Mouse (Mus musculus): ENCODE measurements around the gene Trpm3. TPM values are rescaled to one million over a fixed set of nuclear protein-coding genes. Genes with fewer than 3 reads are reported as not detected.

Trpm3 gene
- polyA plus RNA-seq, 2 experiments from 2014 or later = 0.24 TPM; not detected in 1

GRCm38 (mm10) chr19:22642124-22642523, 503.3 kb downstream of the Trpm3 start:
- ATAC-seq = no peak

DNA sequence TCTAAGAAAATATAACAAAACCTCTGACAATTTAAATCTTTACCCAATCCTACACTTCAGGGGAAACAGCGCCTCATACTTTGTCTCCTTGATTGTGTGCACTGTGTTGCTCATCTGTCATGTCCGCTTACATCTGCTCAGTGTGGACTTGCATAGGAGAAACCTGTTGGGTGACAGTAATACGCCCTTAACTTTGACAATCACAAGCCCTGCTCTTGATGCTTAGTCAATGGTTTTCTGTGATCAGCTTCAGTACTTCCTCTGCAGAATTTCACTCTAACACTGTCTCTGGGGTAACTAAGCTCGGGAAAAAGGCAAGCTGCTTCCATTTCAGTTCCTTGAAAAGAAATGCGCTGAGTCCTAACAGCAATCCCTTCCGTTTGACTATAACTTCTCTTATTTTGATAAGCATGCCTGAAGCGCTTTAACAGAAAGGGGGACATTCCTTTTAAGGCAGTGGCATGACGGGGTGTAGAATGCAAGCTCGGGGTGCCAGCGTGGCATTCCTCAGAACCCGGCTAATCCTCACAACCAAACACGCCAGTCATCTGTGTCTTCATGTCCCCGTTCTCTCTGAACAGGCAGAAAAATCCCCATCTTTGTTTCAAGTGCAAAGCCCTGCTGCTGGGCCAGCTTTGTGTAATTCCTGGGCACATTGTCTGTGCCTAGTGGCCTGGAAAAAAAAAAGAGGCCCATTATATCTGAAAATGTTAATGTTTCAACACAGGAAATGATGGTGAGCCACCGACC, 517.8 kb downstream of the Trpm3 start:
- ATAC-seq = no peak

- no peak for ATAC-seq
Measured at GRCm38 (mm10) chr19:22657251-22657650, 518.4 kb downstream of the Trpm3 start.

- no peak for ATAC-seq
Measured at GRCm38 (mm10) chr19:22665401-22665800, 526.6 kb downstream of the Trpm3 start.

DNA sequence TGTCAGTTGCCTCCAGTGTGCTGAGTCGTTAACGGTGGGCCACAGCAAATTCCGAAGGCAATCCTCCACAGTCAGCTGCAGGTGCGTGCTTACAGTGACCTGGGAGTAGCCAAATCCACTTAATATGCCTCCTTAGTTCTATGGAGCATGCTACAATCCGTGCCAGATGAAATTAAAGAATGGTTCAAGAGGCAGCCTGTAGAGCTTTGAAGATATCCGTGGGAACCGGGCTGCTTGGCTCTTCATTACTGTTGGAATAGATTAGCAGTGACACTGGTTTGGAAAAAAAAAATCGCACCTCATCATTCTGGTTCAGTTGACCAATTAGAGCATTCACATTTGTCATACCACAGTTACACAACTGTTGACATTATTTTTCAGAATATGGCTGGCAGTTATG, 531.4 kb downstream of the Trpm3 start:
- no peak for ATAC-seq

GRCm38 (mm10) chr19:22672892-22673291, 534.0 kb downstream of the Trpm3 start:
- ATAC-seq = no peak

GRCm38 (mm10) chr19:22676206-22676605, 537.4 kb downstream of the Trpm3 start:
- no peak for ATAC-seq

DNA sequence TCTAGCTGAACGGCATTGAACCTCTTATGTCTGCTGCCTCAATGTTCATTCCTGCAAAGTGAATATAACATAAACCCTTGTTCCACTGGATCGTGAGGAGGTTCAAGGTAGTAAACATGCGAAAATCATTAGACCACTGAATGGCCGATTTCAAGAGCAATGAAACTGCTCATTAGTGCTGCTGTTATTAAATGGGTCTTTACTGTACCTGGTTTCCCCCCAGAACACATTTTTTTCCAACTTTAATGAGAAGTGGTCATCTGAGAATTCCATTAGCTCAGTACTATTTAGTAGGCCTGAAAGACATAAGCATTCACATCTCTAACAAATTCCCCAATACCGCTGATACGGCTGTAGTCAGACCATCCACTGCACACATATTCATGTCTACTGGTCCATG, 543.4 kb downstream of the Trpm3 start:
- ATAC-seq = no peak

- ATAC-seq = no peak
Measured at GRCm38 (mm10) chr19:22691995-22692394, 553.1 kb downstream of the Trpm3 start.

GRCm38 (mm10) chr19:22692553-22692952, 553.7 kb downstream of the Trpm3 start:
- ATAC-seq = no peak

GRCm38 (mm10) chr19:22692956-22693355, 554.1 kb downstream of the Trpm3 start:
- no peak for ATAC-seq

DNA sequence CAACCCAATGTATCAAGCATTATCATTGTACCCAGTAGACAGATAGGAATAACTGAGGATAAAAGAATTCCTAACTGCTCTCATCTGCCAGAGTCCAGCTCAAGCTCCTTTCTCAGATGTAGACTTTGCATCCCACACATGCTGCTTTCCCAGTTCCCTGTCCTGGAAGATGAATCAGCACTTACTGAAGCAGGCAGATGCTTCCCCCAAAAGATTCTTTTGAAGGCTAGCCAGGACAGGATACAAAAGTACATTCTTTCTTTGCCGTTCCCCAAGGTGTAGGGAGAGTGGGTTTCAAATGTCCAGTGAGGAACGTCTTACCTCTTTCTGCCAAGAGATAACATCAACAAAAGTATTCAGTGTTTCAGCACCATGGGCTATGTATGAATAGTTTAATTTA, 556.6 kb downstream of the Trpm3 start:
- no peak for ATAC-seq

GRCm38 (mm10) chr19:22698737-22699136, 559.9 kb downstream of the Trpm3 start:
- no peak for ATAC-seq

DNA sequence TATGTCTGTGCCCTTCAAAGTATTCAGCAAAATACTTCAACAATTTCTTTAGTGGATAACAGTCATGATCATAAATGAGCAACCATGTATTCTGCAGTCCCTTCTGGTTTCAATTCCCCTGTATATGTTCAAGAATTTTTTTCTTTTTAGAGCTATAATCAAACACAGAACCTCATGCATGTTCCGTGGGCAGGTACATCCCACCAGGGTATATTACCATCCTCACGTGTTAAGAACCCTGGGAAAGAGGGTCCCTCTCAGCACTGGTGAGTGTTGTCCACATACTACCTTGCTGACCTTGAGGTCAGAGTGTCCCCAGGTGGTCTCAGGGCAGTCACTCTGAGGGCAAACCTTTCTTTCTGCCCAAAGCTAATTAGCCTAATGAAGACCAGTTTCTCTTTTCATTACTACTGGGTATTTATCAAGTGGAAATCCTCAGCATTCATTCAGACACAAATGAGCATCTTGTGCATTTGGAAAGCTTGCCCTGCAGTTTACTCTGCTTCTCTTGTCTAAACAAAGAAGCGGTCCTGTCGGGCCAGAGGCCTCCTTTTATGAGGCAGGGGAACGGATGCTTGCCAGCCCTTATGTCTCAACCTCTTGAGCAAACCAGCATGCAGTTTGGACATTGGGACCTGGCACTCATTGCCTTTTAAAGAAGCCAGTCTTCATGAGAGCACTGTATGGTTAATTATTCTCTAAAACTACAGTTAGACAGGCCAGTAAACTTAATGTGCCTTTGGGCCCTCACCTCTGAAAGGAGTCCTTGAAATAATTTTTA, 562.2 kb downstream of the Trpm3 start:
- ATAC-seq = no peak

GRCm38 (mm10) chr19:22703876-22704275, 565.0 kb downstream of the Trpm3 start:
- no peak for ATAC-seq

- ATAC-seq = no peak
Measured at GRCm38 (mm10) chr19:22705414-22705813, 566.6 kb downstream of the Trpm3 start.

GRCm38 (mm10) chr19:22719027-22719426, 580.2 kb downstream of the Trpm3 start:
- no peak for ATAC-seq

DNA sequence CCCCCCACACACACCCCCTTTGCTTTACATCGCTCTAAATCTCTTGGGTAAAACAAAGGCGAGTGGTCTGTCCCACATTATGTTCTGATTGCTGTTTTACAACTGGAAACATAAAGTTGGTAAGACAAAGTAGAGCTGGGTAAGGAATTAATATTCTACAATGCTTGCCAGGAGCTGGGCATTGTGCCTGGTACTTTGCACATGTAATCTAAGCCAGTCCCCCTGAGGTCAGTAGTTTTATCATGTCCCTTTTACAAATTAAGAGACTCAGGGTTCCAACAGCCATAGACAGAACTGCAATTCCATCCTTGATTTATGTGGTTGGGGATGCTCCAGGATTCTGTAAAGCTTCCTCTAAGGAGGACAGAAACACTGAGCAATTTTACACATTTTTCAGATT, 591.0 kb downstream of the Trpm3 start:
- no peak for ATAC-seq

DNA sequence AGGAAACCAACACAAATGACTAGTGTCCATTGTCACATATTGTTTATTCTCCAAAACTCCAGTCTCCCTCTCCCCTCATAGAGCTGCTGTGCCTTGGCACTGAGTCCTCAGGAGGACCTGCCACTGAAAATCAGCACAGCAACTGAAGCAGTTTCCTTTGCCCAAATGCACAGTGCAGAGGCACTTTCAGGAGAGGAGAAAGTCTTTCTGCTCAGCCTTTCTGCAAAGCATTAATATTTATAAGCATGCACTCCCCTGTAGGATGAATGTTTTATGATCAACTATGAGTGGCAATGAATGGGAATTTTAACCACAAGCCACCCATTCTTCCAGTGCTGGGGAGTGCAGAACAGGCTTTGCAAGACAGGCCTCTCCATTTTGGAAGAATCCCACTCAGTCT, 592.1 kb downstream of the Trpm3 start:
- ATAC-seq = no peak

DNA sequence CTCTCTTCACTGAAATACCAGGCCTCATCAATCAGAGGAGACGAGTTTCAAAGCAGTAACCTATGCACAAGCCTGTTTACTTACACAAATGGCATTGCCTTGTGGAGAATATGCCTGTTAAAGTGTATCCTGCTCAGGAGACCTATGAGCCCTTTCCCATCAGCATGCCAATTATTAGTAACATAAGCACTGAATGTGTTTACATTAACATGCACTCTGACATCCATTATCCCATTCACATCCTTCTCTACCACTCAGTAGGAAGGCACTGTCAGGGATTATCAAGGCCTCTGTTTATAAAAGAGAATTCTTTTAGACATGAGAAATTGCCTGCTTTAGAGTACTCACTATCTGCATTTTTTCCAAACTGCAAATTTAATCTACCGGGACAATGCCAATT, 598.0 kb downstream of the Trpm3 start:
- ATAC-seq = no peak

GRCm38 (mm10) chr19:22739240-22739639, 600.4 kb downstream of the Trpm3 start:
- ATAC-seq = no peak

DNA sequence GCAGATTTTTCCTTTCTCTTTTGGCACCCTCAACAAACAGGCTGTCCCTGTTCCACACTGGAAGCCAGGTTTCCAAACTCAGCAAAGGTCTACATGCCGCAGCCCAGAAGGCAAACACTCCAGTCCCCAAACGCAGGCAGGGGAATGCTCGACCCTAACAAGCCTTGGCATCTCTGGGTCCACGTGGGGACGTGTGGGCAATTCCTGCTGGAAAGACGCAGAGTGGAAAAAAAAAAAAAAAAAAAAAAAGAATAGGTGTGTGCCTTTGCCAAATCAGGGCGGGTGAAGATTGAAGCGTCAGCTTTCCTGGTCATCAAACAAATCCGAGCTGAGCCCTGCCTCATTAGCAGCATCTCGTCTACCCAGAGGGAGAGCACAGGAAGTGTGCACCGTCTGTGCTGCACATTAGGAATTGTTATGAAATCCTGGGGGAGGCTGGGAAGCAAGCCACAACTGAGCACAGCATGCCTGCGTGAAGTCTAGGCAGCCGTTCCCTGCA, 614.5 kb downstream of the Trpm3 start:
- ATAC-seq = no peak

DNA sequence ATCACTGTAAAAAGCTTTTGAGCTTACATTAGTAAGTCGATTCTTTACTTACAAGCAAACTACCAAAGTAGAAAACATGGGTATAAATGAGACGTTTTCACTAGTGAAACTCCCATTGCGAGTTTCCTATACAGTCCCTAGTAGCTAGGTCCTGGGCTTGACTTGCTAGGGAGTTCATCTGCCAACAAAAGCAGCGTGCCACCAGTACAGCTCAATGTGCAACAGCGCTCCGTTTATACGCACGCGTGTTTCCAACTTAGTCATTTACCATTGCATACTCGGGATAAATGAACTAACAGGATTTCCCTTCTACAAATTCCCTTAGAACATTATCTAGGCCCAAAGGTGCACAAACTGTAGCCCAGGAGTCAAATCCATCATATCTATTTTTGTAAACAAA, 615.2 kb downstream of the Trpm3 start:
- ATAC-seq = no peak

DNA sequence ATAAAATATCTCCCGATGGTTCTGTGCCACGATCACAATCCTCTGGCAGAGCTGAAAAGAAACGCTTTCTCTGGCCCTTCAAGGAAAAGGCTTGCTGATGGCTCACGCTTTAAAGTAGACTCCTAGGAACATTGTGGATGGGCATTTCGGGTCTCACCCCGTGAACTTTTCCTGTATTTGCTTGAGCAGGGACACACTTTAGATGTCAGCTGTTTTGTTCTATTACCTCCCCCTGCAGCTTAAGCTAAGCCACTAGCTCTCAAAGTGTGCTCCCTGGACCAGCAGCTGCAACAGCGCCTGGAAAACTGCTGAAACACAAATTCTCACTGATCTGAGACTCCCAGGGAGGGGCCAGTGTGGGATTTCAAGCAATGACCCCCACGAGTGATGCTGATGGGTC, 615.7 kb downstream of the Trpm3 start:
- ATAC-seq = no peak

Data from activated CD4-positive, CD25-positive, alpha-beta regulatory T cell, adult 4 months (primary cell).